Mouse (Mus musculus): ENCODE results near the gene Tram2.

Tram2 gene

GRCm38 (mm10) chr1:21067536-21068221 is 11.3 kb downstream of the Tram2 start:
- no peak for DNase-seq

GRCm38 (mm10) chr1:21064153-21064552 is 14.9 kb downstream of the Tram2 start:
- no peak for DNase-seq

DNA sequence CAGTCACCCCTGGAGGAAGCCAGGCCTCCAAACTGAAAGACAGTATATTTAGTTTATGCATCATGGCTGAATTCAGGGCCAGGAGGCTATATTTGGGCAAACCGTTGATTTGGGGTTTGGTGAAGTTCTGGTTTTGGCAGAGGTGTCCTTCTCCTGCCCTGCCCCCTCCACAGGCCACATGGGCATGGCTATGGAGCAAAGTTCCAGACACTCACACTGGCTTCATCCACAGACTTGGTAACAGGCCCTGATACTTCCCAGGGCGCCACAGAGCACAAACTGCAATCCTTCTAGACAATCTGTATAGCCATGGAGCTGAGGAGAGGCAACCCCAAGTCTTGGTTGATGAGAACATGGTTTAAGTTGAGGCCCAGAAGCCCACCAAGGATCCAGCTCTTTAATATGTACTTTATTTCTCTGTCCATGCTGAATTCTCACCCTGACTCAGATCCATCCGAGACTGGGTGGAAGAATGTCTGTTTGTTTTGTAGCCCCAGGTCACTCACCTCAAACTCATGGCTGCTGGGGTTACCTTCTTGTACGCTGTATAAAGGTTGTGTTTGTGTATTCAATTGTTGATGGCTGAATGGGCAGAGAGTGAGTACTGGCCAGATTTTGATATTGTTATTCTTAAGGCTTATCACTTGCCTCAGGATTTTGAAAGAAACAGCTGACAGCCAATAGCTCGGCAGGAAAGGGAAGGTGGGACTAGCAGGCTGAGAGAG is 19.5 kb downstream of the Tram2 start:
- no peak for DNase-seq

- no peak for DNase-seq
Measured at GRCm38 (mm10) chr1:21053009-21053408, 26.0 kb downstream of the Tram2 start.

GRCm38 (mm10) chr1:21052608-21053007 is 26.4 kb downstream of the Tram2 start:
- DNase-seq, result no peak

GRCm38 (mm10) chr1:21052132-21052545 is 26.9 kb downstream of the Tram2 start:
- DNase-seq, result no peak

- DNase-seq, result no peak
Measured at GRCm38 (mm10) chr1:21049005-21049404, 30.0 kb downstream of the Tram2 start.

- no peak for DNase-seq
Measured at GRCm38 (mm10) chr1:21048402-21048801, 30.6 kb downstream of the Tram2 start.

- DNase-seq, result no peak
Measured at GRCm38 (mm10) chr1:21042461-21042860, 36.6 kb downstream of the Tram2 start.

- DNase-seq, result no peak
Measured at GRCm38 (mm10) chr1:21040610-21041326, 38.3 kb downstream of the Tram2 start.

- DNase-seq, result no peak
Measured at GRCm38 (mm10) chr1:21040173-21040572, 38.9 kb downstream of the Tram2 start.

GRCm38 (mm10) chr1:21039564-21039963 is 39.5 kb downstream of the Tram2 start:
- DNase-seq, result no peak

DNA sequence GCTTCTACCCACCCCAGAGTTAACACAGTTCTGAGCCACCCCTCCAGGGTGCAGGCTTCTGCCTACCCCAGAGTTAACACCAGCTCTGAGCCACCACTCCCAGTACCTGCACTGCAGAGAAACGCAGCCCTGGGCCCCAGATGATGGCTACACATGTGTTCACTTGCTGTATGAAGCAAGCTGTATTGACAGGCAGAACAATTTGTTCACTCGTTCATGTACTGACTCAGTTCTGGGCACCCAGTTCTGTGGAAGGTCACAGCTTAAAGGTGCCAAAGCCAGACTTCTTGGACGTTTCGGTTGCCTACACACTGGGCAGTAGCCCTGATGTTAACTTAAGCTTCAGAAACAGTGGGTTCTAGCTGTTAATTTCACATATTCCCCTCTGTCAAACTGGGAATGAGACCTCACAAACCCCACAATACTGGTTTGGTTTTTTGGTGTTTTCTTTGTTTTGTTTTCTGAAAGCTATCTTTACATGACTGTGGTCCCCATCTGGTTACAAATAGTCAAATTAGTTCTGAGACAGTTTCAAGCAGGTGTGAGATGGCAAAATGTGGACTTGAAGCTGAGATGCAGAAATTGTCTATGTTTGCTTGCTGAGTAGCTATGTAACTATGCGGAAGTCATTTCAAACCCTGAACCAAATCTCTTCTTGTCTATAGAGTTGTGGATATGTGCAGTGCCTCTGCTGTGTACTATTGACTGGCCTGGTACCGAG is 41.0 kb downstream of the Tram2 start:
- no peak for DNase-seq

GRCm38 (mm10) chr1:21035878-21036277 is 43.2 kb downstream of the Tram2 start:
- DNase-seq, result no peak

- DNase-seq, result no peak
Measured at GRCm38 (mm10) chr1:21033792-21034119, 45.3 kb downstream of the Tram2 start.

DNA sequence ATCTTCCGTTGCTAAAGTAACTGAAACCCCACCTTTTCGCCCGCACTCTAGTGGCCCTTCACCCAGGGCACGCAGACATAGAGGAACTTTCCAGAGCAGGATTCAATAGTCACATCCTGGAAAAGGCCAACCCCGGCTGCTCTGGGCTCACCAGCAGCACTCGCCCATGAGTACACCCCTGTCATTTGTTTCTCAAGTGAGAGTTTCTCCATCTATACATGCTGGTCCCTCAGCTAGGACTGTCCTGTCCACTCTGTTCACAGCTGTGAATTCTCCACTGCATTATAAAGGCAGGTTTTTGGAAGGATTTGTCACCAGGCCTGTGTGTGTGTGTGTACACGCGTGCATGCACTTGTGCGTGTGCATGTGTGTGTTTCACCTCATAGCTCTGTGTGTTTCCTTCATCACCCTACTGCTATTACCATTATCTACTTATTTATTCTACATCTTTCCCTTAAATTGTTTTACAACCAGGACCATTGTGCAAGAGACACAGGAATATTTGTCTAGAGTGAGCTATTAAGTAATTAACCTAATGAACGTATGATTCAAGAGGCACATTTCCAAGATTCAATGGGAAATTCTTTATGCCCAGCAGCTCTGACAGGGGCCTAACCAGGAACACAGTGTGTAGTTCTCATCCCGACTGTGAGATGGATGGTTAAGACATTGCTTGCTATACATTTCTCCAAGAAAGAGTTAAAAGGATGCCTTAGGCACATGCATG is 45.8 kb downstream of the Tram2 start:
- no peak for DNase-seq

- DNase-seq, result no peak
Measured at GRCm38 (mm10) chr1:21031650-21032049, 47.4 kb downstream of the Tram2 start.

DNA sequence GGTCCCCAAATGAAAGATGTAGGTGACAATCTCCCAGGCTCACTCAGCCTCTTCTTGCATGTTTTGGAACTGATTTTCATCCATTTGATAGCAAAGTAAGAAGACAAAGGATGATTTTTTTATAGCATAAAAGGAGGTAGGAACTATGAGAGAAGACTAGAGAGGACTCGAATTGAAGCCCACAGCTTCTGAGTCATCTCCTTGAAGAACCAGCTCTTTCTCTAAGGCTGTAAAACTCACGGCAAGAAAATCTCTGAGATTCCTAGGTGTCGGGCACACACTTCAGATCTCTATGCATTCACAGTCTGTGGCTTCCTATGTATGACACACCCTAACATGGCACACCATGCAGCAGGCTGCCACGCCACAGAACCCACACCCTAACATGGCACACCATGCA is 50.0 kb downstream of the Tram2 start:
- DNase-seq, result no peak

DNA sequence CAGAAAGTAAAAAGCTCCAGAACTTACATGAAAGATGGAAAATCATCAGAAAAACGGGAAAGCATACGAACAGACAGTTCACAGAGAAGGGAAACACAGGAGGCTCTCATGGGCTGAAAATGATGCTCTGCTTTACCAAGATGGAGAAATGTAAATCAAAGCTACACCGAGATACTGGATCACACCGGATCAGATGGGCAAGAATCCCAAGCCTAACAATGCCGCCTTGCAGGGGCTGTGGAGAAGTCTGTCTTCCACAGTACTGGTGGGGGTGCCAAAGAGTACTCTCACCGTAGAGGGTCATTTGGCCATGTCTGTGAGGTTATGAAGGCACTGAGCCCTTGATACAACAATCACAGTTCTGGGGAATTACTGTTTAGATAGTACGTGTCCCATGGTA is 52.5 kb downstream of the Tram2 start:
- DNase-seq, result no peak

GRCm38 (mm10) chr1:21025203-21025602 is 53.8 kb downstream of the Tram2 start:
- no peak for DNase-seq

GRCm38 (mm10) chr1:21023101-21023500 is 55.9 kb downstream of the Tram2 start:
- DNase-seq, result no peak

- DNase-seq, result no peak
Measured at GRCm38 (mm10) chr1:21014463-21014862, 64.6 kb downstream of the Tram2 start.

Measured in cerebellum, adult 9-11 months (tissue).